Mouse (Mus musculus) hindbrain, embryonic 11.5 days (tissue): Measurements from ENCODE around the gene Ptprb. TPM values are rescaled to one million over a fixed set of nuclear protein-coding genes. Genes with fewer than 3 reads are reported as not detected.

Source experiments
- ATAC-seq: fragments of 200-750 bp; cut with Nextera tagmentation; 2 replicates; pipeline ENCODE4 v1.8.0; 2017; ENCODE audit warnings: mild to moderate bottlenecking, moderate TSS enrichment, moderate library complexity; ENCODE audit not compliant: low FRiP score
- DNase-seq: peaks from one replicate; pipeline ENCODE4 v3.0.0-alpha.2; 2015; ENCODE audit warnings: low spot score
- H3K27ac ChIP-seq: fragments of 300-500 bp; sonication (generic); 2 replicates; pipeline ENCODE4 v1.5.1; 2014; ENCODE audit warnings: mild to moderate bottlenecking, low read depth, low read length
- H3K27me3 ChIP-seq: fragments of 300-500 bp; sonication (generic); 2 replicates; pipeline ENCODE4 v1.6.1; 2014; ENCODE audit warnings: mild to moderate bottlenecking, low read length, moderate library complexity, mixed read lengths; ENCODE audit not compliant: control insufficient read depth, insufficient read depth
- H3K36me3 ChIP-seq: fragments of 300-500 bp; sonication (generic); 2 replicates; pipeline ENCODE4 v1.6.1; 2014; ENCODE audit warnings: mild to moderate bottlenecking, low read length, moderate library complexity, mixed read lengths; ENCODE audit not compliant: control insufficient read depth, insufficient read depth
- H3K4me1 ChIP-seq: fragments of 300-500 bp; sonication (generic); replicated peaks from 2 replicates; pipeline ENCODE4 v1.6.1; 2014; ENCODE audit warnings: low read length, mixed read lengths; ENCODE audit not compliant: control insufficient read depth, insufficient read depth
- H3K4me2 ChIP-seq: fragments of 300-500 bp; sonication (generic); replicated peaks from 2 replicates; pipeline ENCODE4 v1.6.1; 2014; ENCODE audit warnings: mild to moderate bottlenecking, low read depth, low read length
- H3K4me3 ChIP-seq: fragments of 300-500 bp; sonication (generic); 2 replicates; pipeline ENCODE4 v1.5.1; 2014; ENCODE audit warnings: low read depth, low read length
- H3K9ac ChIP-seq: fragments of 300-500 bp; sonication (generic); 2 replicates; pipeline ENCODE4 v1.6.1; 2014; ENCODE audit warnings: low read depth, low read length
- H3K9me3 ChIP-seq: fragments of 300-500 bp; sonication (generic); 2 replicates; pipeline ENCODE4 v1.6.1; 2016; ENCODE audit warnings: low read length; ENCODE audit not compliant: control insufficient read depth
- WGBS: fragments of 180-500 bp; shearing (Covaris S2); extraction: QIAGEN DNeasy Blood & Tissue Kit; methylation state at CpG from one replicate; pipeline ENCODE4 v1.1.7; 2014; 5-methylcytosine and 5-hydroxymethylcytosine counted together
- polyA plus RNA-seq: library from polyadenylated mRNA; unstranded; fragments of >200 nt; fragmentation: Nextera tagmentation; extraction: Ambion mirVana; gene quantifications from 2 replicates; pipeline ENCODE4 v1.2.1, GENCODE M21; 2014

The Ptprb gene
- polyA plus RNA-seq, 1 experiment from 2014 or later = 2.6 TPM

DNA sequence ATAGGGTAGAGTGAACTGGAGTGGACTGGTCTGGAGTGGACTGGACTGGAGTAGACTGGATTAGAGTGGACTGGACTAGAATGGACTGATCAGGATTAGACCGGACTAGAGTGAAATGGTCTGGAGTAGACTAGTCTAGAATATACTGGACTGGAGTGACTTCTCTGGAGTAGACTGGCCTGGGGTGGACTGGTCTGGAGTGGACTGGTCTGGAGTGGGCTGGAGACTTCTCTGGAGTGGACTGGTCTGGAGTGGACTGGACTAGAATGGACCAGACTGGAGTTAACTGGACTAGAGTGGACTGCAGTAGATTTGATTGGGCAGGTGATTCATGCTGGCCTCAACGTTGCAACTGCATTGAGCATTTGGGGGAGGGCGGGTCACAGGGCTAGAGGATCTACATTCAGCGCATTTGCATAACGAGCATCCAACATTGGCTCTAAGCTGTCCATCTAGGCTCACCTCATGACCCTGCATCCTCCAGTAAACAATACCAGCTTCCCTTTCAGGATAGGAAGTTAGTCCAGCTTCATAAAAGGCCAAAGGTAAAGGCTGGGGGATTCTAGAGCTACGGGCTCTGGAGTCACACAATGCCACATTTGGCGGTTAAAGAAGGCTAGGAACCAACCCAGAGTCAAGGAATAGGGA is 11.5 kb downstream of the Ptprb start:
- Histone ChIP-seq H3K4me1 (no peaks in the 10 kb centered on the region), H3K4me2 (no peak overlapping the region), H3K9ac (no peak overlapping the region), H3K9me3 (no peaks in the 10 kb centered on the region), H3K4me3 (no peak overlapping the region), H3K27ac (no peak overlapping the region), H3K36me3 (no peaks in the 10 kb centered on the region), H3K27me3 (no peaks in the 10 kb centered on the region)
- ATAC-seq (no peak), DNase-seq (no peak)
- 93% methylated on average over 7 of the region's 7 CpGs for WGBS

DNA sequence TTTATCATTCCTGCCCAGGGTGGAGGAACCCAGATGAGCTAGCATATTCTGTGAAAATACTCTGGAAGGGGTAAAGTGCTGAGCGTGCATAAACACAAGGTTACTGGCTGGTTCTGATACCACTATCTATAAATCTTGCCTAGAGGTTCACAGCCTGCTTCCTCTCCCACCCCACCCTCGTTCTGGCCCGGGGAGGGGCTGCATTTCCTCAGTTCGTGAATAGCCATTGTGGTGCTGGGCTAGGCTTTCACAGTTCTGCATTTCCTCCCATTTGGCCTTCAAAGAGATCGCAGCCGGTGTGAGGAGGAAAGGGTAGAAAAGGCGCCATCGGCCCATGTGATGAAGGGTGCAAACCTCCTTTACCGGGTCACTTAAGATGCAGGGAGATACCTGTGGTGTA is 12.8 kb downstream of the Ptprb start:
- no peak overlapping the region for H3K4me3 ChIP-seq
- DNase-seq = no peak
- H3K36me3 ChIP-seq = no peaks in the 10 kb centered on the region
- no peaks in the 10 kb centered on the region for H3K4me1 ChIP-seq
- 66% methylated on average over 9 of the region's 9 CpGs for WGBS
- H3K27me3 ChIP-seq = no peaks in the 10 kb centered on the region
- no peaks in the 10 kb centered on the region for H3K9me3 ChIP-seq
- no peak for ATAC-seq
- no peak overlapping the region for H3K27ac ChIP-seq
- no peak overlapping the region for H3K4me2 ChIP-seq
- no peak overlapping the region for H3K9ac ChIP-seq

DNA sequence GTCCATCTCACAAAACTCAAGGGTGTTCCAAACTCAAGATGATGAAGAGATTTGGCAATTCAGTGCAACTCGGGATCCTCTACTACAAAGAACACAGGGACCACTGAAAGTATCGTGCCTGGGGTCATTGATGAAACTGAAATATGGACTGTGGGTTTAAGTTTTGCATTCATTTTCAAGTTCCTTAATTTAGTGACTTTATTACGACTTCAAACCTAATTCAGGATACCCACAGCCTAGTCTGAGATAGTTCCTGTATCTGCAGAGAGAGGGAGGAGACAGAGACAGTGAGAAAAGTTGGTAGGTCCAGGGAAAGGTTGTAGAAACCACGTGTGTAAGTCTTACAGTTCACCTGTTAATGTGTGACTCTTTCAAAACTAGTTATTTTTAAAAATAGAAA is 15.2 kb downstream of the Ptprb start:
- no peaks in the 10 kb centered on the region for H3K27me3 ChIP-seq
- H3K36me3 ChIP-seq = no peaks in the 10 kb centered on the region
- 85% methylated on average over 4 of the region's 4 CpGs for WGBS
- no peak overlapping the region for H3K9ac ChIP-seq
- ATAC-seq (no peak), DNase-seq (no peak)
- H3K4me1 ChIP-seq = no peaks in the 10 kb centered on the region
- no peak overlapping the region for H3K27ac ChIP-seq
- H3K4me2 ChIP-seq = no peak overlapping the region
- no peak overlapping the region for H3K4me3 ChIP-seq
- no peaks in the 10 kb centered on the region for H3K9me3 ChIP-seq

DNA sequence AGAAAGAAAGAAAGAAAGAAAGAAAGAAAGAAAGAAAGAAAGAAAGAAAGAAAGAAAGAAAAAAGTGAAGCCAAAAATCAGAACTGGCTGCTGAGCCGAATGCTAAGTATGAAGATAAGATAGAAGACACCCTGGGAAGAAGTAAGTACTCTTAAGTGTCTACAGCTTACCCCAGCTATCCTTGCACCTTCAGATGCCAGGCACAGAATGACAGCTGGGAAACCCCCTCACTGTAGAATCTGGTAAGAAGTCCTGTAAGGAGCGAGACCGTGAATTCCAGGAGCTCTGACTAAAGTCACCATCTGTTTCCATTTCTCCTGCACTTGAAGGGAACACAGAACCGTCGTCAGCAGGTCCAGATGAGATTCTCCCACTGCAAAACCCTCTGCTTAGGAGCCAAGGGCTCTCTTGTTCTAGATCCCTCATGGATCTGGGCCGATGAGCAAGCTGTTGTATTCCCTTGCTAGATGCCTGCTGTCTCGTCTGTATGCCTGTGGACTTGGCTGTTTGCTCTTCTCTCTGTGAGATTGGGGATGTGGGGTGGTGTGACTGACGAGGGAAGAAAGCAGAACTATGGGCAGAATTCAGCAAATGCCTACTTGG is 15.9 kb downstream of the Ptprb start:
- H3K4me2 ChIP-seq = no peak overlapping the region
- no peak for ATAC-seq
- no peak for DNase-seq
- no peak overlapping the region for H3K9ac ChIP-seq
- H3K4me1 ChIP-seq = no peaks in the 10 kb centered on the region
- no peak overlapping the region for H3K27ac ChIP-seq
- no peaks in the 10 kb centered on the region for H3K9me3 ChIP-seq
- no peaks in the 10 kb centered on the region for H3K36me3 ChIP-seq
- H3K4me3 ChIP-seq = no peak overlapping the region
- WGBS = 67% methylated on average over 8 of the region's 8 CpGs
- no peaks in the 10 kb centered on the region for H3K27me3 ChIP-seq

DNA sequence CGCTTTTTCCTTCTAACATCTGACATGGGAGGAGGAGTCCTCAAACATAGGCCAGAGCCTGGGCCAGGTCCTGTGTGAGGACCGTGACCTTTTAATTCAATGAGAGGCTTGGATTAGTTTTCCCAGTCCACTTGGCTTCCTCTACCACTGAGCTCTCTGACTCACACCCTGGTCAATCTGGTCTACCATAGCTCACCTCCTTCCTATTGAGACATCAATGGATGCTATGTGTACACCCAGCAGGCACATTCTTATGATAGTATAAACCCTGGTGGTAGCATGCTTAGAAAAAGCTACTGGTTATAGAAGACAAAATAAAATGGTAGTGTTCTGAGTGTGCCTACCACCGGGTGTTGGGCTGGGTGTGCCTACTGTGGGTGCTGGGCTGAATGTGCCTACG is 21.1 kb downstream of the Ptprb start:
- Histone ChIP-seq H3K9me3 (no peaks in the 10 kb centered on the region), H3K27ac (no peak overlapping the region), H3K4me3 (no peak overlapping the region), H3K4me1 (no peaks in the 10 kb centered on the region), H3K27me3 (peaks cover 2% of the 10 kb centered on the region; the same call in 1 of the 2 replicates), H3K9ac (no peak overlapping the region), H3K36me3 (no peaks in the 10 kb centered on the region), H3K4me2 (no peak overlapping the region)
- no peak for DNase-seq
- 85% methylated on average over 4 of the region's 4 CpGs for WGBS
- no peak for ATAC-seq

DNA sequence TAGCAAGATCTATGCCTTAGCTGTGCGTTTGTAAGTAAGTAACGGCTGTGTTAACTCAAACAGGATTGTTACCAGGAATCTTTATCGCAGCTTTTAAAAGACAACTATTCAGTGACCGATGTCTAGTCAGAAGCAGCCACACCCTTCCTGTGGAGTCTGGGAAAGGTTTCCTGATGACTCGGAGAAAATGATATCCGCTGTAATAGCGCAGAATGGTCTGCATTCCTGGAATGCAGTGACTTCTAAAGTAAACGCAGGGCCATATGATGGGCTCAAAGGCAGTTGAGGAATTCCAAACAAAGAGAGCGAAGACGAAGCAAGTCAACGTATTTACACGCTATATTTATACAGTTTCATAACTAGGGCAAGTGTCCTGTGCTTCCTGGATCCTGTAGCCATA is 22.5 kb downstream of the Ptprb start:
- DNase-seq (no peak), ATAC-seq (no peak)
- WGBS = 78% methylated on average over 12 of the region's 12 CpGs
- Histone ChIP-seq H3K4me1 (no peaks in the 10 kb centered on the region), H3K9me3 (no peaks in the 10 kb centered on the region), H3K27ac (no peak overlapping the region), H3K9ac (no peak overlapping the region), H3K36me3 (no peaks in the 10 kb centered on the region), H3K27me3 (peaks cover 8% of the 10 kb centered on the region), H3K4me3 (no peak overlapping the region), H3K4me2 (no peak overlapping the region)

DNA sequence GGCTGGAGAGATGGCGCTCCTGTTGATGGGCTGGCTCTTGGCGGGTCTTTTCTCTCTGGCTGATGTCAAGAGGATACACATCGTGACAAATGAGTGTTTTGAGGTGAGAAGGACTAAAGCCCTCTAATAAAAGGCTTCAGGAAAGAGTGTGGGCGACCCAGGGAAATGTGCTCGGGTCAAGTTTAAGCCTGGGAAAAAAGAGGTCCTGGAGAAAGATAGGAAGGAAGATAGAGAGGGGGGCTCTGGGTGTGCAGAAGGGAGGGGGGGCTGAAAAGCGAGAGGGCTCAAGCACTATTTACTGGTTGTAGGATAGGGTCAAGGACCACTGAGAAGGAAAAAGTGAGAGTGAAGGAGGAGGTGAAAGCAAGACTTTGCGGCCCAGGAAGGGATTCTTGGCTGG is 25.5 kb downstream of the Ptprb start:
- peak; percentile 8 for DNase-seq
- no peaks in the 10 kb centered on the region for H3K9me3 ChIP-seq
- H3K36me3 ChIP-seq = no peaks in the 10 kb centered on the region
- no peak for ATAC-seq
- peak overlapping the region; percentile 53; the same call in 1 of the 2 replicates for H3K9ac ChIP-seq
- H3K4me1 ChIP-seq = no peaks in the 10 kb centered on the region
- no peak overlapping the region for H3K27ac ChIP-seq
- 9% methylated on average over 7 of the region's 7 CpGs for WGBS
- peak overlapping the region; percentile 91 for H3K4me2 ChIP-seq
- H3K4me3 ChIP-seq = peak overlapping the region; percentile 46
- H3K27me3 ChIP-seq = peaks cover 8% of the 10 kb centered on the region

DNA sequence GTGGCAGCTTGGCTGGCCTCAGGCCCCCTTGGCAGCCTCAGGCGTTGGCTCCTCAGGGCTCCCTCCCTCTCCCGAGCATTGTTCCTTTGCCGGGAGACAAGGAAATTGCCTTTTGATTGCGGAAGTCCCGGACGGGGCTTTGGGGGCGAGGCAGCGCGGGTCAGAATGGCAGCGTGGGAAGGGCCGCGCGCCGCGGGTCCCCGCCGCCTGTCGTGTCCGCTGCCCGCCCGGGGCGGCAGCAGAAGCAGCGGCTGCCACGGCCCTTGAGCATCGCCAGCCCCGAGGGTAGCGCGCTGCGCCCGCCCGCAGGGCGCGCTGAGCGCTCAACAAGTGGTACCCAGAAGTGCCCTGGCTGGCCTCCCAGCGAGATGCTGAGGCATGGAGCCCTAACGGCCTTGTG is 25.9 kb downstream of the Ptprb start:
- peak; percentile 57 for ATAC-seq

DNA sequence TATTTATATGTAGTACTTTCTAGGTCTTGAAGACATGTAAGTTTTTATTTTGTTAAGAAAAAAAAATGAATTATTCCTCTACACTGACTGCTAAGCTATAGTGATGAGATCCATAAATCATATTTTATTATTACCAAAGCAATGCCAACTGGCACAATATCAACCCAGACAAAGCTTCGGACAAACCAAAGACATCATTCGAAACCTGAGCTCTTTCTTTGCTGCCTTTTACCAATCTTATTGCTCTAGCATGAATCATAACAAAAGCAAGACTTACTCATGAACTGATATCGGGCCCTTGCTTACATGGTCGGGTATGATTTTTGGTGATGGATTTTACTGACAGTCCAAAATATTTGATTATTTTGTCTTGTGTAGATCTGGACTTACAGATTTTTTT is 29.0 kb downstream of the Ptprb start:
- peaks cover 8% of the 10 kb centered on the region for H3K27me3 ChIP-seq
- no peaks in the 10 kb centered on the region for H3K36me3 ChIP-seq
- H3K4me2 ChIP-seq = no peak overlapping the region
- DNase-seq (no peak), ATAC-seq (no peak)
- no peak overlapping the region for H3K4me3 ChIP-seq
- H3K9ac ChIP-seq = no peak overlapping the region
- 93% methylated on average over 4 of the region's 4 CpGs for WGBS
- no peaks in the 10 kb centered on the region for H3K4me1 ChIP-seq
- H3K9me3 ChIP-seq = no peaks in the 10 kb centered on the region
- H3K27ac ChIP-seq = no peak overlapping the region

More for the DNA sequence above, 25.9 kb downstream of the Ptprb start:
- no peaks in the 10 kb centered on the region for H3K9me3 ChIP-seq
- peak overlapping the region; percentile 91 for H3K4me2 ChIP-seq
- 1% methylated on average over 36 of the region's 36 CpGs for WGBS
- no peak overlapping the region for H3K27ac ChIP-seq
- peaks cover 8% of the 10 kb centered on the region for H3K27me3 ChIP-seq
- H3K9ac ChIP-seq = peak overlapping the region; percentile 53; the same call in 1 of the 2 replicates
- no peaks in the 10 kb centered on the region for H3K4me1 ChIP-seq
- H3K36me3 ChIP-seq = no peaks in the 10 kb centered on the region
- H3K4me3 ChIP-seq = peak overlapping the region; percentile 46
- DNase-seq = peak; percentile 63
